Mouse (Mus musculus): ENCODE measurements around the gene Erich2.

The Erich2 gene

GRCm38 (mm10) chr2:70508496-70508895 lies at the start of gene Erich2:
Gene Erich2 (plus strand): TSS chr2:70508819.
- no peak for DNase-seq (ENCODE audit: low read depth, low spot score)

GRCm38 (mm10) chr2:70463606-70464005 lies 45.0 kb upstream of the Erich2 start:
- DNase-seq (ENCODE audit: low read depth, low spot score): no peak

- no peak for DNase-seq (ENCODE audit: low read depth, low spot score)
Measured at GRCm38 (mm10) chr2:70471136-70471535, 37.5 kb upstream of the Erich2 start.

GRCm38 (mm10) chr2:70471861-70472620 lies 36.6 kb upstream of the Erich2 start:
- no peak for DNase-seq (ENCODE audit: low read depth, low spot score)

- DNase-seq (ENCODE audit: low read depth, low spot score): no peak
Measured at GRCm38 (mm10) chr2:70497715-70498318, 10.8 kb upstream of the Erich2 start.

GRCm38 (mm10) chr2:70503436-70503835 lies 5.2 kb upstream of the Erich2 start:
- DNase-seq (ENCODE audit: low read depth, low spot score): no peak

GRCm38 (mm10) chr2:70505229-70505628 lies 3.4 kb upstream of the Erich2 start:
- DNase-seq (ENCODE audit: low read depth, low spot score): peak; percentile 9

- no peak for DNase-seq (ENCODE audit: low read depth, low spot score)
Measured at GRCm38 (mm10) chr2:70505896-70506295, 2.7 kb upstream of the Erich2 start.

- DNase-seq (ENCODE audit: low read depth, low spot score): no peak
Measured at GRCm38 (mm10) chr2:70506372-70506771, 2.2 kb upstream of the Erich2 start.

- DNase-seq (ENCODE audit: low read depth, low spot score): peak; percentile 53
Measured at GRCm38 (mm10) chr2:70509021-70509632, 508 bp downstream of the Erich2 start.

GRCm38 (mm10) chr2:70538283-70538682 lies 29.7 kb downstream of the Erich2 start:
- peak; percentile 28 for DNase-seq (ENCODE audit: low read depth, low spot score)

GRCm38 (mm10) chr2:70550671-70551070 lies 42.1 kb downstream of the Erich2 start:
- no peak for DNase-seq (ENCODE audit: low read depth, low spot score)

GRCm38 (mm10) chr2:70551446-70551845 lies 42.8 kb downstream of the Erich2 start:
- no peak for DNase-seq (ENCODE audit: low read depth, low spot score)

- DNase-seq (ENCODE audit: low read depth, low spot score): no peak
Measured at GRCm38 (mm10) chr2:70552067-70552598, 43.5 kb downstream of the Erich2 start.

GRCm38 (mm10) chr2:70552772-70553171 lies 44.2 kb downstream of the Erich2 start, which contains the start of gene Gad1:
Gene Gad1 (plus strand): TSS chr2:70553072.
- DNase-seq (ENCODE audit: low read depth, low spot score): no peak

GRCm38 (mm10) chr2:70553826-70554225 lies 45.2 kb downstream of the Erich2 start:
- no peak for DNase-seq (ENCODE audit: low read depth, low spot score)

- peak; percentile 95 for DNase-seq (ENCODE audit: low read depth, low spot score)
Measured at GRCm38 (mm10) chr2:70558112-70558842, 49.7 kb downstream of the Erich2 start.

- DNase-seq (ENCODE audit: low read depth, low spot score): no peak
Measured at GRCm38 (mm10) chr2:70558843-70559451, 50.3 kb downstream of the Erich2 start.

GRCm38 (mm10) chr2:70559520-70559919 lies 50.9 kb downstream of the Erich2 start:
- DNase-seq (ENCODE audit: low read depth, low spot score): peak; percentile 63

GRCm38 (mm10) chr2:70561077-70561795 lies 52.6 kb downstream of the Erich2 start:
- peak; percentile 70 for DNase-seq (ENCODE audit: low read depth, low spot score)
